Mouse (Mus musculus): Measurements from ENCODE around the gene Tjp3.

DNA sequence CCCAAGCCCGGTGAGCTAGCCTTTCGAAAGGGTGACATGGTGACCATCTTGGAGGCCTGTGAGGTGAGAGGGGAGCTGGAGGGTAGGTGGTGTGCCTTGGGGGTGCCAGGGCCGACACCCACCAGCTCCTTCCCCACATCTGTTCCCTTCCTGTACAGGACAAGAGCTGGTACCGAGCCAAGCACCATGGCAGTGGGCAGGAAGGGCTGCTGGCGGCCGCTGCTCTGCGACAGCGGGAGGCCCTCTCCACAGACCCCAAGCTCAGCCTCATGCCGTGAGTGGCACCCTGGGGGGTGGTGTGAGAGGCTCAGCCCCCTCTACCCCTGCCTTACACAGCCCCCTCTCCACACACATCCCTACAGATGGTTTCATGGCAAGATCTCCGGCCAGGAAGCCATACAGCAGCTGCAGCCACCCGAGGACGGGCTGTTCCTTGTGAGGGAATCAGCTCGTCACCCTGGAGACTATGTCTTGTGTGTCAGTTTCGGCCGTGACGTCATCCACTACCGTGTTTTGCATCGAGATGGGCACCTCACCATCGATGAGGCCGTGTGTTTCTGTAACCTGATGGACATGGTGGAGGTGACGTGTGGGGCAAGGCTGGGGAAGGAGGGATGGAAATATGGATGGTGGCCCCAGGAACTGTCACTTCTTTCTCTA is 32.0 kb downstream of the Tjp3 start:
- TF ChIP-seq EP300 (optimal IDR thresholded peaks at IDR 0.05), result no peak
- TF ChIP-seq CTCF (IDR thresholded peaks at IDR 0.05; ENCODE audit: low read depth), result no peak
